Mouse (Mus musculus) hindbrain, embryonic 12.5 days (tissue): ENCODE data around the gene Gm20792. TPM values are rescaled to one million over a fixed set of nuclear protein-coding genes. Genes with fewer than 3 reads are reported as not detected.
"Not testable (repeated sequence)": the region's sequence is repeated elsewhere in the genome, so short reads cannot be mapped to it uniquely, and the experiment has no call there.

Experiments used
- ATAC-seq: fragments of 200-750 bp; cut with Nextera tagmentation; 2 replicates; pipeline ENCODE4 v1.8.0; 2017; ENCODE audit warnings: moderate TSS enrichment; ENCODE audit not compliant: low FRiP score
- H3K27ac ChIP-seq: fragments of 300-500 bp; sonication (generic); 2 replicates; pipeline ENCODE4 v1.5.1; 2016; ENCODE audit warnings: mild to moderate bottlenecking
- H3K27me3 ChIP-seq: fragments of 300-500 bp; sonication (generic); 2 replicates; pipeline ENCODE4 v1.6.1; 2016; ENCODE audit warnings: mild to moderate bottlenecking
- H3K36me3 ChIP-seq: fragments of 300-500 bp; sonication (generic); 2 replicates; pipeline ENCODE4 v1.6.1; 2016; ENCODE audit warnings: mild to moderate bottlenecking
- H3K4me1 ChIP-seq: fragments of 300-500 bp; sonication (generic); 2 replicates; pipeline ENCODE4 v1.6.1; 2016
- H3K4me2 ChIP-seq: fragments of 300-500 bp; sonication (generic); replicated peaks from 2 replicates; pipeline ENCODE4 v1.6.1; 2016; ENCODE audit warnings: mild to moderate bottlenecking
- H3K4me3 ChIP-seq: fragments of 300-500 bp; sonication (generic); 2 replicates; pipeline ENCODE4 v1.5.1; 2016; ENCODE audit warnings: mild to moderate bottlenecking
- H3K9ac ChIP-seq: fragments of 300-500 bp; sonication (generic); 2 replicates; pipeline ENCODE4 v1.6.1; 2016; ENCODE audit warnings: mild to moderate bottlenecking, moderate library complexity
- H3K9me3 ChIP-seq: fragments of 300-500 bp; sonication (generic); replicated peaks from 2 replicates; pipeline ENCODE4 v1.6.1; 2016; ENCODE audit warnings: mild to moderate bottlenecking
- WGBS: fragments of 180-500 bp; shearing (Covaris S2); methylation state at CpG from one replicate; pipeline ENCODE4 v1.1.7; 2016; 5-methylcytosine and 5-hydroxymethylcytosine counted together
- polyA plus RNA-seq: library from polyadenylated mRNA; unstranded; fragments of >200 nt; fragmentation: Nextera tagmentation; extraction: Ambion mirVana; gene quantifications from 2 replicates; pipeline ENCODE4 v1.2.1, GENCODE M21; 2016

The Gm20792 gene
- polyA plus RNA-seq = not detected in 2 replicates

DNA sequence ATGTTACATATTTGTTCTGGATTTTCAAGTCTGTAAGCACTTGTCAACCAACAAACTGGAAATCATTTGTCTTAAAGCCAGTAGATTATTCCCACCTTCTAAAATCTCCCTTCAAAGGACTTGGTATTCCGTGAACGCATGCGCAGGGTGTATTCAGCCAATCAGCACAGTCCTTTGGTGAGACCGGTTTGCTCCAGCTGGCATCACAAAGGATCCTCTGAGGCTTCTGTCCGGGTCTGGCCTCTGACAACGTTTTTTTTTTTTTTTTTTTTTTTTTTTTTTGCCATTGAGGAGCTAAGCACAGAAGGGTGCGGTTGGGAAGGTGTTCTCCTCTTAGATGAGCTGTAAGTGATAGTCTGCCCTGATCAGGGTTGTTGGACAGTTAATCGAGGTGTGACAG, at the start of gene Gm20792:
Gene Gm20792 (plus strand): TSS at position 301 of the 400 bp plus-strand sequence.
- H3K4me1 ChIP-seq, H3K9me3 ChIP-seq, H3K27me3 ChIP-seq, H3K36me3 ChIP-seq, H3K4me2 ChIP-seq, H3K27ac ChIP-seq, H3K4me3 ChIP-seq, ATAC-seq, H3K9ac ChIP-seq: not testable (repeated sequence)
- no CpG with 5 or more reads among the region's 8 CpGs for WGBS
